Mouse (Mus musculus) heart, adult 9 months (tissue): ENCODE results near the gene Cfap97.

Source experiments
- DNase-seq, 2 experiments: peaks; one replicate each; pipeline ENCODE4 v3.0.0; 2022; ENCODE audit warnings: low spot score in 2 of 2

Gene Cfap97

DNA sequence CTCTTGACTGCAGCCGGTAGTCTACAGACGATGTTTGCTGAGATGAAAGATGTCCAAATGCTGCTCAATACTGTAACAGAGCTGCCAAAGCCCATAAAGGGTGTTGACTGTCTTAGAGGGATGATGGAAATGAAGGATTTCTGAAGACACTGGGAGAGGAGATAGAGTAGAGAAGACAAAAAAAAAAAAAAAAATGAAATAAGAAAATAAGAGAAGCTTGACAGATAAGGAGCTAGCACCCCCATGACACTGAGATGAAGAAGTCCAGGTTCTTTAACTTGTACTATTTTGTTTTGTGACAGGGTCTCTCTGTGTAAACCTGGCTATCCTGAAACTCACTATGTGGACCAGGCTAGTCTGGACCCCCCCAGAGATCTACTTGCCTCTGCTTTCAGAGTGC is 1.5 kb downstream of the Cfap97 start:
- DNase-seq = no peak

DNA sequence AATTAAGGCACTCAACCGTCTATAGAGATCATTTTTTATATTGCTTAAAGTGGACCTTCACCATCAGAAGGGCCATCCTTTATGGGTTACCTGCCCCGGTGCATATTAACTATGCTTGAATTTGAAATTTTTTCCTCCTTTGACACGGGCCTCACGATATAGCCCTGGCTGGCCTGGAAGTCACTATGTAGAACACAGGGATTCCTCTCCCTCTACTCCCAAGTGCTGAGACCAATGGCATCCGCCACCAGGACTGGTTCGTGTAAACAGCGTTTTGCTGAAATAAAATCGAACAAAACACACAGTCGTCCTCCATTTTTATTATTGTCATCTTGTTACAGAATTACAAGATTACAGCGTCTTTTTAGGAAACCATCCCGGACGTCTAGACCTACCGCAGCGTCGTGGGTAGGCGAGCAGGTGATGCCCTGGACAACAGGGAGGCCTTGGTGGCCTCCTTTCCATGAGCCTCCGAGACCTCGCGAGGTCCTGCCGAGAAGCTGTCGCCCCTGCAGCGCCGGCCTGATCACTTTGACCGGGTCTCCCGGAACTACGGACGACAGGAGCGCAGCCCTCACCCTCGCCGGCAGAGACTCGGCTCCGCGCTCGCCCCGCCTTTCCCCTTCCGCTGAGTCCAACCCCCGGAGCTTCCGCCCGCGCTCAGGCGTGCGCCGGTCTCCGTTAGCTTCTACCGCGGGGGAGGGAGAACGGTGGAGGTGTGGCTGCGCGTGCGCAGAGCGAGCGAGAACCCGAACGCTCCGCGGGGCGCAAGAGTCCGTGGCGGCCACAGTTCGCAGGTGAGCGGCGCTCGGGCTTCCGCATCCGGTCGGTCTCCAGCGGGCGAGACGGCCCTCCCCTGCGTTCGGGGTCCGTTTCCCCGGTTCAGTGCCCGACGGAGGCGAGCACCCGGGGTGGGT is 11.6 kb downstream of the Cfap97 start:
- DNase-seq = peak; percentile 96

DNA sequence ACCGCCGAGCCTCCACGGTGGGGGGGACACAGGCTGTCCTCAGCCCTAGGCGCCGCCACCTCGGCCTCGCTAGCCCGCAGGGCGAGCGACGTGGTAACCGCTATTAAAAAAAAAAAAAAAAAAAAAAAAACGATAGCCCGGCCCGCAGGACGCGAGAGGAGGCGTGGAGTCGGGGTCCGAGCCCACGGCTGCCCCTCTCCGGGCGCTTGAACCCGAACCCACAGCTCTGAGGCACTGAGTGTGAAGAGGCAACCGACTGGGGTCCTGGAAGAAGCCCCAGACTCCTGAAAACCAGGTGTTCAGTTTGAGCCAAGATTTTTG is 12.3 kb downstream of the Cfap97 start:
- no peak for DNase-seq

DNA sequence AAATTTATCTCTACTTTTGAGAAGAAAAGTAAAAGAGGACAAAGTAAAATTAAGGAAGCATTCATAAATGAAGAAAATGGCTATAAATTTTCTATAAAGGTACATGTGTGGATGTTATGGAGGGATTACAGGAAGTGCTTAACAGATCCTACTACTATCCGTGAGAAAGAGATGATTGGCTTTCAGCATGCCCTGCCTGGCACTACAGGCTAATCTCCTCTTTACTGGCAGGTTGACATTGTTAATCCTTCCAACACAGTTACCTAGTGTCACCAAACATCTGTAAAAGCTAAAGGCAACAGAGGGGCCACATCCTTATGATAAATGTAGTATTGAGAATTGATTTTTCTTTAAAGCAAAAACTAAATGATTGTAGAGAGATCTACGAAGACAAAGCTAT is 22.1 kb downstream of the Cfap97 start:
- DNase-seq = no peak

DNA sequence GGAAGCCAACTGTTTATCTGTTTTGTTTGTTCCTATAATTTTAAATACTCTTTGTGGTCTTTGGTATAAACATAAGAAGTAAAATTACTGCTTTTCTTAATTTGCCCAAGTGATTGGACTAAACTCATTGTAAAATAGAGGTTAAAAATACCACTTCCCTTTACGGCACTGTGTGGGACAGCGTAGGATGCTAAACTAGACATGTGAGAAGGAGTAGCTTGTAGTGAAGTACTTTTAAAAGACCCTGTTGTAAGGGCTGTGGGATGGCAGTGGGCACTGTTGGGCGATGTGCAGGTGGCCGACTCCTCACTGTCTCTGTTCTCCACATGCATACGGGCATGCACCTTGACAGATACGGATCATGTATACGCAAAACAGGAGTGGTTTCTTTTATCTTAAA is 28.6 kb downstream of the Cfap97 start:
- no peak for DNase-seq

DNA sequence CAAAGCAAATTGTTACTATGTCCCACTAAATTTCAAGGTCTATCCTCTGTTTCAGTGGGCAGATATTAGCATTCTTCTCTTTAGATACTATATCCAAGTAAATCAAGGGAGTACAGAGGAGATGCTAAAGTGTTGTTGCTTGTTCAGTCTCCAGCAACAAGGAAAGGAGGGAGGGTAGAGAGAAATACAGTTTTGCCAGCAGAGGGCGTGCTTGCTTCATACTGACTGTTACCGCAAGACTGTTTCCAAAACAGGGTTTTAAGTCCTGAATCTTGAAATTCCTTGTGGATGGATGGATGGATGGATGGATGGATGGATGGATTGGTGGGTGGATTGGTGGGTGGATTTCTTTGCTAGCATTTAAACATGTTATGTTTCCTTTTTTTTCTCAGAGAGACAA is 33.8 kb downstream of the Cfap97 start:
- no peak for DNase-seq

DNA sequence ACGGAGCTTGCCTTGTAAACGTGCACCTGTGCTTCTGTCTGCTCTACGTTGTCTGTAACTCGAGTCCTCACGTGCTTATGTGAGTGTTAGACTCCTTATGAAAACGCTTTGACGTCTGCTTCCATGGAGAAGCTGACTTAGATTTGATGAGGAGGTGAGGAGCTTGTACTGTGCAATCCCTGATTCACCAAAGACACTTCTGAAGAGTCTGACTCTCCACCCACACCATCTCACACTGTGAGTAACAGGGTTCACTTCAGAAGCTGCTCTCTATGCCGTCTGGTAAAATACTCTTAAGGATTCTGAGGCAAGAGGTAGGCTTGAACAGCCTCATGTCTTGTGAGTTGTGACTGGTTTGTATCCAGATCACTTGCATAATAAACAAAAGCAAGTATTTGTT is 41.5 kb downstream of the Cfap97 start:
- no peak for DNase-seq

DNA sequence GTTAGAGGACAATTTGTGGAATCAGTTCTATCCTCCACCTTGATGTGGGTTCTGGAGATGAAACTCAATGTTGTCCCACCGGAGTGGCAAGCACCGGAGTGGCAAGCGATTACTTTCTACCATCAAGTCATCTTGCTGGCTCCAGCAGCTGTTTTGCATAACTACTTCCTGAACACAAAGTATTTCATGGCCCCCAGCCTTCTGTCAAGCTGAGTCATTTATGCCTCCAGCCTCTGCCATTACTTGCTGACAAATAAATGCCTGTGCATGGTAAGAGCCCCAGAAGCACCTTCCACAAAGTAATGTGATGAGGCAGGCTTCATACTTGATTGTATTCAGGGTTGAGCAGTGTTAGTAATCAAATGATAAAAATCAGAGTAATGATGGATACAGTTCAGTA is 45.3 kb downstream of the Cfap97 start:
- DNase-seq = no peak

DNA sequence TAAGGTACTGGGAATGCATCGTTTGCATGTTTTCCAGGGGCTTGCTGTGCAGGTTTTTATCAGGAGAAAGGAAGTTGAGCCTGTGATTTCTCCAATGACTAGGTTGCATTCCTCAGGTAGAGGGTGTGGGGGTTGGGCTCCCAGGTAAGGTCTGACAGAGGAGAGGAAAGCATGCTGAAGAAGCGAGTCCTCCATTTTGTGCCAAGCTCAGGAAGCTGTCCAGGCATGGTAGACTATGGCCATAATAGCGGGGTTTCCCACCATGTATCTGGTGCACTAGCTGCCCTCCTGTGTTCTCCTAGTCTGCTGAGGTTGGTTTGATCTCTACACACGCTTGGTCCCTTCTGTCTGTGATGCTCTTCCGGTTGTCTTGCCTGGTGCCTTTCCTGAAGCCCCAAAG is 46.1 kb downstream of the Cfap97 start:
- DNase-seq = no peak

DNA sequence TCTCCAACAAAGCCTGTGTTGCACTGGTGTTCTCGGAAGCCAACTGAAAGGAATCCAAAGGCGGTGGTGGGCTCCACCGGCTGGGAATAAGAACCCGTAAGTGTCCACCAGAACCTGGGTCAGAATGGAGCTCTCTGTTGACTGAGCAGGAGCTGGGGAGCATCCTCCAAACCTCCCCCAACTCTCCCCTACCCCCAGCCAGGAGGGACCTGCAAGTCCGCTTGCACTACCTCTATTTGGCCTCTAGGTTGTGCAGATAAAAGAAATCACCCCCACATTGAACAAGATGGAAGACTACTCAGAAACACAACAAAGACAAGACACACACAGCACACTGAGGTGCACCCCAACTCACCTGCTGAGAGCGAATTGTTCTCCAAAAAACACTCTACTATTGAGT is 50.8 kb downstream of the Cfap97 start:
- no peak for DNase-seq

DNA sequence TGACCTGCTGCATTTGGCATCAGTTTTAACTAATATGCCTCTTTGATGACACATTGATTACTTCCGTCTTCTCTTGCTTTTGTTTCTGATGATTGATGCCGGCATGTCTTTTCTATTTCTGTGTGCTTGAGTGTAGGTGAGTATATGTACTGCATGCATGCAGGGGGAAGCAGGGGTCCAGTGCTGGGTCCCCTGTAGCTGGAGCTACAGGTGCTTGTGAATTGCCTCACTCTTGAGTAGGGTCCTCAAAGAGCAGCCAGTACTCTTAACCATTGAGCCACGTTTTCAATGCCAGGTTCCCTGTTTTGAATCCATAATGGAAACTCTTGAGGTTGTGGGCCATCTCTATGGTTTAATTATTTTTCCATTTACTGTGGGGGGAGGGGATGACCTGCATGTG is 52.7 kb downstream of the Cfap97 start:
- DNase-seq = peak in 1 of 2 experiments; percentile 22

DNA sequence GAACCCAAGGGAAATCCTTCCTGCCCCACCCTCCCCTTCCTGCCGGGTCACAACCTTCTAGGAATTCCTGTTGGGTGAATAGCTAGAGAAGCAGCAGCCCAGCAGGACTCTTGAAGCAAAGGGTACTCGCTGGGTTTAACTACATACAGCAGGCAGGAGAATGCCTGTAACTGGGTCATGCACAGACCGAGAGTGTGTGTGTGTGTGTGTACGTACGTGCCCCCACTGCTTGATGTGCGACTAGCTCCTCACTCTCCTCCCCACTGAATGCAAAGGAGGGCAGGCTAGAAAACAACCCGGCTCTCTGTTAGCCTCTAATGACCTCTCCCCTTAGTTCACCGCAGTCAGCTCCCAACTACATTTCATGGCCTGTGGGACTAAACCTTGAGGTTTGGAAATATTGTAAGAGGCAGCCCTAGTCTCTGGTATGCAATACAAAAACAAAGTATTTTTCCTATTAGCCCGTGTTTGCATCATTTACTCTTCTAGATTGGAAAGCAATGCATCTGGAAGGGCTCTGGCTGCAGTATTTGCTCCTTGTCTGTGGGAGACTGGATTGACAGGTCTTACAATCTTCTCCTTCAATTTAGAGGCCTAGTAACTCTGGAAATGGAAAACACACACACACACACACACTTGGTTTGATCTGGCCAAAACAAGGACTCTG is 53.5 kb downstream of the Cfap97 start:
- no peak for DNase-seq

DNA sequence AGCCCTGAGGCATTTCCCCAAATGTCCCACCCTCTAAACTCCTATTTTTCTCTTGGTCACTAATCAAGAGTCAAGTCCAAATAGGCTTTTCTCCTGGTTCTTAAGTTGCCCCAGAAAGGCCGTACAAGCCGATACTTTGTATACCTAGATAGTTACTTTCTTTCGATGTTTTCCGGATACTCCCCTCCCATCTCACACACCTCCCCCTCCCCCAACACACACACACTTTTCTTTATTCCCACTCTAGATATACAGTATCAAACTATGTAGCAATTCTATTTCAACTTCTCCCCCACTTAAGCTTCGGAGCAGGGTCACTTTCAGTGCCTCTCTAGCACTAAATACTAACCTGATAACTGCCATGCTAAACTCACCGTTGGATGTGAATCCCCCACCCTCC is 54.5 kb downstream of the Cfap97 start:
- DNase-seq = no peak

DNA sequence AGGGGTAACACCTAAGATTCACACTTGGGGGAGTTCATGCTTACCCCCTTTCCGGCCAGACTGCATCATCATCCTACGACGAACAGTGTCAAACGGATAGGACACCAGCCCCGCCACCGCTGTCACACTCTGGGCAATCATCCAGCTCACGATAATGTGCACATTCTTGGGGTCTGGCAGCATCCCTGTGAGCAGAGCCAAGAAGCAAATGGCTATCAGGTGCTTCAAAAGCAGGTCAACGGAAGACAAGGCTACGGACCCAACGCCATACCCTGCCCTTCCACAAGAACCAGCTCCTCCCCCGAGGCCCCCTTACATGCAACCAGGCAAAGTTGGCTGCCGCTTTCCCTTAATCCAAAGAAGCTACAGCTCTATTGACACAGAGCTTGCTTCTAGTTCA is 56.8 kb downstream of the Cfap97 start:
- DNase-seq = peak; percentile 71 to 82

DNA sequence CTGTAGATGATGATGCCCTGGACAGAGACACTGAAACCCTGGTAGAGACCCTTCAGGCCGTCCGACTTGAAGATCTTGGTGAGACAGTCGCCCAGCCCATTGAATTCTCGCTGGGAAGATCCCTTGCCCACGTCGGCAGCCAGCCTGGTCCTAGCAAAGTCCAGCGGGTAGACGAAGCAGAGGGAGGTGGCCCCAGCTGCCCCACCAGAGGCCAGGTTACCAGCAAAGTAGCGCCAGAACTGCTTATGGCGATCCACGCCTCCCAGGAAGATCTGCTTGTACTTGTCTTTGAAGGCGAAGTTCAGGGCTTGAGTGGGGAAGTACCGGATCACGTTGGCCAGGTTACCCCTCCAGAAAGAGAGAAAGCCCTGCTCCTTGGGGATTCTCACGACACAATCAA is 57.5 kb downstream of the Cfap97 start:
- DNase-seq = no peak

DNA sequence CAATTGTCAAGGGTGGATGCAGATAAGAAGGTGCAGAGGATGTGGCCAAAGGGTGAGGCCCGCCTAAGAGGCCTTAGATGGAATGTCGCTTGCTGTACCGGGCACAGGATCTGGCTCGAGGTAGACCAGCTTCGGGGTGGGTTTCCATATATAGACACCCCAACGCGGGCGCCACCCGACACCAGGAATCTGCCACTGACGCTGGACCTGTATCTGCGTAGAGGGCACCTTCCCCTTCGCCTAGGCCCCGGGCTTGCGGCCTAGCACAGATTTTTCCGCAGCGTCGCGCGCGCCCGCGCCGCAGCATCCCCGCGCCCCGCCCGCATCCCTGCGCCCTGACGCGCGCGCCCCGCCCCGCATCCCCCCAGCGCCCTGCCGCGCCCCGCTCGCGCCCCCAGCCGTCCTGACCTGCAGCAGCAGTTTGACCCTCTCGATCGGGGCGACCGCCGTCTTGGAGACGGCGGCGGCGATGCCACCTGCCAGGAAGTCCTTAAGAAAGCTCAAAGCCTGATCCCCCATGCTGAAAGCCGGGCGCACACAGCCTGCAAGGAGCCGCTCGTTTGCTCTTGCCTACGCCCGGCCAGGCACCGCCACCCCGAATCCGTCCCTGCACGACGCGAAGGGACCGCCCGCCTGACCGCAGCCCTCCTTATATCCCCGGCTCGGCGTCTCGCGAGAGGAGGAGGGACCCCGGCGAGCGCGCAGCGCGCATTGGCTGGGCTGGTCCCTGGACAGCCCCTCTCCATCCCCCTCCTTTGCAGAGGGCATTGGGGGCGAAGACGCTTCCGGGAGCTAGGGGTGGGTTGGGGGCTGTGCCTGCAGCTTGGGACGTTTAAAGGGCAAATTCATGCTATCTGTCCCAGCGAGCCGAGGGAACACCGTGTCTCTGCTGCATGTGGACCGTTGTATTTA is 59.1 kb downstream of the Cfap97 start, which contains the start of gene Slc25a4:
Gene Slc25a4, minus strand, starts transcription at position 881 of the 912 bp plus-strand sequence.
- peak; percentile 96 to 98 for DNase-seq

DNA sequence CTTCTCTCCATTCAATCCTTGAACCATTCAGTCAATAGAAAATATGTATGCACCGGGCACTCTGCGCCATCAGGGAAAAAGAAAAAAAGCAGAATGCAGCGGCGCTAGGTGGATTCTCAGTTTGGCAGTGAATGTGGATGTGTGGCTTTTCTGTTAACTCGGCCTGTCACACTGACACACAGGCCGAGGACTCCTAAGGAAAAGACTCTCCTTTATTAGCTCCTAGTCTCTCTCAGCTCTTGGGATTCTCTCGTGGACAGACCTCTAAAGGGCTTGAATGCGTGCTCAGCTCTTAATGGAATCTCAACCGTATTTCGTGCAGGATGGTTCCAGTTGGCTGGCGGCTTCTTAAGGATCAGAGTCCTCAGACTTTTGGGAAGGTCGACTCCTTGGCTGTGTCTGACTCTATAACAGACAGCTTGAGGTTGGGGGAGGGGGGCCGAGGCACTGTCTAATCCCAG is 60.1 kb downstream of the Cfap97 start:
- DNase-seq = no peak

DNA sequence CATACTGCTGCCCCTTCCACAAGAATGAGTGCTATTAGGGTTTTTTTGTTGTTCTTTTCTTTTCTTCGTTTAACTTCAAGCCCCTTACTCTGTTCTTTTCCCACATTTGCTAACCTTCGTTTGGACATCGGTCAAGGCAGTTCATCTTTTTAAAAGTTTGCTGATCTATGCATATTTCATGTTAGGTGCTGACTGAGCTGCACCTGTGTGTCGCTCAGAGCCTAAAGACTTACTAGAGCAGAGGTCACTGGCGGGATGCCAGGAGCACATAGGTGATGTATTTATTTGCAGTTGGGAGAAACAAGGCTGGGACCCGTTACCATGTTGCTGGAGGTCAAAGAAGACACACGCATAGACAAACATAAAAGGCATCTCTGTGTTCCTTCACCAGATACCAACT is 60.6 kb downstream of the Cfap97 start:
- DNase-seq = peak in 1 of 2 experiments; percentile 36

DNA sequence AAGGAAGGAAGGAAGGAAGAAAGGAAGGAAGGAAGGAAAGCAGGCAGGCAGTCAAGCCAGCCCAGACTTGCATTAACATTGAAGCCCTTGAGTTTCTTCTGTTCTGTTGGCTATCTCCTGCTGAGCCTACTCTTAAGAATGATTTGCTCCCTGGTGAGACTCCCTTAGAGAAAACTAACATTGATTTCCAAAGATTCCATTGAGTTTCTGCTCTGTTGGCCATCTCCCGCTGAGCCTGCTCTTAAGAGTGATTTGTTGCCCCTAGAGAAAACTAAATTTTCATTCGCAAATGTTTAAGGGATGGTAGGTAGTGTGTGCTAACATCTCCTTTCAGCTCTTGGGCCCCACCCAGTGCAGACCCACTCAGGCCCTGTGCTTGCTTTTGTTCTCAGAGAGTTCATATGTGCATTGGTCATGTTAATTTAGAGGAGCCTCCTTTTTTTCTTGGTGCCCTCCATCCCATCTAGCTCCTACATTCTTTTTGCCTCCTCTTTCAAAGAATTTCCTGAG is 62.5 kb downstream of the Cfap97 start:
- no peak for DNase-seq

DNA sequence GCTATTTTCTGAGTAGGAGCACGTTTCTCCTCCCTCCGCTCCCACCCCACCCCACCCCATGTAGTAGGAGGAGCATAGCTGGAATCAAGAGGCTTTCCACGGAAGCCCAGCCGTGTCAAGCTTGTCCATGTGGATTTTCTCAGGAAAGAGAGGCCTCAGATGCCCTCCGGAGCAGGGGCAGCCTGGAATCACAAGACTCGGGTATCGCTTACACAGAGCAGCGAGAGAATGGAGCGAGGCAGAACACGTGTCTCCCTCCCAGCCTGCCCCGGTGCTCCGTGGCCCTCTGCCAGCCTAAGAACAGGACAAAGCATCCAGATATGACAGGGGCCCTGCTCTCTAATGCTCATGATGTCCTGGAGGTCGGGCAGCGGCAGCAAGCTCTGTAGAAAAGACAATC is 65.3 kb downstream of the Cfap97 start:
- DNase-seq = peak; percentile 86 to 88

DNA sequence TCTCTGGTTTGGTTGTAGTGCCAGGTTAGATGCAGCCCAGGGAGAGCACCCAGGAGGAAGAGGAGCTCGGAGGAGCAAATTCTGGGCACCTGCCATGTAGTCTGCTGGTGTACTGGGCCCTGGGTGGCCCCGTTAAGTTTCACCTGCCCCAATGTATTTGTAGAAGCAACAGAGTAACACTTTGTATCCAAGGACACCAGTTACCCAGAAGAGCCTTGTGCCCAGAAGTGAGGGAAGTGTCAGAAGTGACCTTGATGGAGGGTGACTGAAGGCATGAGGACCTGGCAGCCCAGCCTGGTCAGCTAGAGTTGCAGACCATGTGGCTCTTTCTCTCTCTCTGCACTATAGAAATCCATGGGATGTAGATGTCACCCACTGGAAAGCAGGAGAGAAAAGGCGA is 69.0 kb downstream of the Cfap97 start:
- DNase-seq = peak; percentile 57 to 67

DNA sequence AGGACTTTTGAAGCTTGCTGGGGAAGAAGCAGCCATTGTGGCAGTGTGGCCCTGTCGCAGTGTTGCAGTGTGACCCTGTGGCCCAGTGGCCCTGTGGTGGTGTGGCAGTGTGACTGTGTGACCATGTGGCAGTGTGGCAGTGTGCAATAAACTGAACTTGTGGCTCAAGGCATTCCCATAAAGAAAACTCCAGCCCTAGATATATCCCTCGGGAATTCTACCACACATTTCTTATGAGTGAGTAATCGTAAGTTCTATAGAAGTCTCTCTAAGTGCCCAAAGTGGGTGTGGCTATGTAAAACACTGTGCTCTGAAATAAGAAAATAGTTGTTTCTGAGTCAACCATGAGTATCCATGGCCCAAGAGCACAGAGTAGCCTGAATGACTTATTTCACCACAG is 73.9 kb downstream of the Cfap97 start:
- DNase-seq = no peak
